Mouse (Mus musculus) fat pad, adult 2 months (tissue): ENCODE measurements around the gene Cnot8.

Source experiments
- DNase-seq: peaks from one replicate; pipeline ENCODE4 v3.0.0-alpha.2; 2011; ENCODE audit warnings: low read depth, low spot score; ENCODE audit errors: extremely low read depth

Gene Cnot8

DNA sequence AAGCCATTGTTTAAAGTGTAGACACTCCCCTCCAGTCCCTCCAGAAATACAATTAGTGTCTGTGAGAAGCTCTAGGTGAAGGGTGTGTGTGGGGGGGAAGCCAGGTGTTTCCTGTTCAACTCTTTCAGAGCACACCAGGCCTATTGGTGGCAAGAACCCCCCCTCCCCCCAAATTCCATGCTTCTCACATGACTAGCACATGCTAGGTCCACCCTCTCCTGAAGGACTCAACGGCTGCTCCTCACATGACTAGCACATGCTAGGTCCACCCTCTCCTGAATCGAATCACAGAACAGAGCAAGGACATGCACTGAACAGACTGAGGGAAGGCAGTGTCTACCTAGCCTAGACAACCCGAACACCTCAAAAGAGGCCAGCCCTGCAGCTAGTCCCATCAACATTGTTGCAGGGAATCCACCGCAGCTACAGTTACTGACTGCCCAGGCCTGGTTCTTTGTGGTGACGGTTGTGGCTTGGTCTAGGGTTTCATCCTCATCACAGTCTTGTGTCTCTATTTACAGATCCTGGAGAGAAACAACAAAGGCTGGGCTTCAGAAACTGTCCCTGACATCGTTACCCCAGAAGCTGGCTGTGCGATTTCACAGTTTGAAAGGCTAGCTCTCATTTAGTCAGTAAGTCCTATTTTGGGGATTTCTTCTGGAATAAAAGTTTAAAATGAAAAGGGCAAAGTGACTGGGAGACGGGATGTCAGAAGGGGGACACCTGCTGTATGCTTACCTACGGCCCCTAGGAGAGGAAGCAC, 1.2 kb upstream of the Cnot8 start:
- no peak for DNase-seq

DNA sequence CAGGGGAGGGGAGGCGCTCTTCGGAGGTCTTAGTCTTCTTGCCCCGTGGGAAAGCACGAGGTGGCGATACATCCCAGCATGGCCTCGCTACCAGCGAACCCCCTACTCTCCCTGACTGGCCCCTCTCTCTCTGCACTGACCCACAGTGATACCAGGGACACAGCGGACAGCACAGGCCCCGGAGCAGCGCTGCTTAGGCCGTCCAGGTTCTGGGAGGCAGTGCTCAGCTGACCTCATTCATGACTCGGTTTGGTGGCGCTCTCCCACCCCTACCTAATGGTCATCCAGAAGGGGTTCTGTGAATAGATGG, 654 bp upstream of the Cnot8 start:
- no peak for DNase-seq

DNA sequence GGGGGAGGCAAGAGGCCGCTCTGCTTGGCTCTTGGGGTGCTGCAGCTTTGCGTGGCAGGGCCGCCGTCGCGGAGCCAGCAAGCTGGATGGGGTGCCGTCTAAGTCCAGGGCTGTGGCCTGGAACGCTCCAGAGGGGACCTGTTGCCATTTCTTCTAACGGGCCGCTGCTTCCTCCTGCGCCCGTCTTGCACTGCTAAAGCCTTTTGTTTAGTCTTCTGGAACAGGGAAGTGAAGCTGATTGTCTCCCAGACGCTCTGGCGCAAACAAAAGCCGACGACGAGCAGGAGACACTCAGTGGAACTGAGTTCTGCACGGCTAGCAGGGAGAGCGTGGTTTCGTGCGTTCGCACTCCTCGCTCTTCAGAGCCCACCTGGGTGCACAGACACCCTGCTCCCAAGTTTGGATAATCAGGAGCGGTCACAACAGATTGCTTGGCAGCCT, 418 bp downstream of the Cnot8 start:
- DNase-seq = no peak

DNA sequence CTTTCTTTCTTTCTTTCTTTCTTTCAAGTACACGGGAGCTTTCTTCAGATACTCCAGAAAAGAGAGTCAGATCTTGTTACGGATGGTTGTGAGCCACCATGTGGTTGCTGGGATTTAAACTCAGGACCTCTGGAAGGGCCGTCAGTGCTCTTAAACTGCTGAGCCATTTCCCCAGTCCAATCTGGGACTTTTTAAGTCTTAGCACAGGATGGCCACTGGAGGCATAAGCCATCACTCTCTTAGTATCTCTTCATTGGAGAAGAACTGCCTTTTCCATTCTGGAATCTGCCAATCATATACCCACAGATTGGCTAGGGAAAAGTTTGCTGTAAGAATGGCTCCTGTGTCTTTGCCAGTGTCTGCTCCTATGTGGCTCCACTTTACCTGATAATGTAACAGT, 3.1 kb downstream of the Cnot8 start:
- DNase-seq = no peak

DNA sequence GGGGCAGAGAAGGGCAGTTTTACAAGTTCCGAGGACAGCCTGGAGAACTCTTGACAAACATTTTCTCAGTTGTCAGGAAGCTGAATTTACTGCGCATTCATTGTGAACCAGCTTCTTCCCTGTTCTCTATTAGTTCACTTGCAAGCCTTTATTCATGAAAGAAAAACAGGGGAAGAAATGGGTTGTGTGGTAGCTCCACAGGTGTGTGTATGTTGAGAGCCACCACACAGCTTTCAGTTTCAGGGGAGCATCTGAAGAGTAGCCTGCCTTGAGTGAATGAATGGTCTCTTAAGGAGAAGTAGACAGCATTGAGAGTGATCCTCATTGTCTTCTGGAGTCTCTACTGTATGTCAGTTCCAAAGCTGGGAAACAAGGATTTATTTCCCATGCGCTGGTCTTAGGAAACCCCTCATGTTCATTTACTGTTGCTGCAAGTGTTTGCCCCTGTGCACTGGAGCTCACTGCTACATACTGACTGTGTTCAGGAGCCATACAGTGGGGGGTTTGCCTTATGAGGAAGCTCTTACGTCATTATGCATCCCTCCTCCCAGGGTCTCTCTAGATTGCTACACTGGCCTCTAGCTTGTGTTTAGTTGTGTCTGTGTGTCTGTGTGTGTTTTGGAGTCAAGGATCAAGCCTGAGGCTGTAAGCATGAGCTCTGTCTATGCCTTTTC, 3.8 kb downstream of the Cnot8 start:
- DNase-seq = no peak

DNA sequence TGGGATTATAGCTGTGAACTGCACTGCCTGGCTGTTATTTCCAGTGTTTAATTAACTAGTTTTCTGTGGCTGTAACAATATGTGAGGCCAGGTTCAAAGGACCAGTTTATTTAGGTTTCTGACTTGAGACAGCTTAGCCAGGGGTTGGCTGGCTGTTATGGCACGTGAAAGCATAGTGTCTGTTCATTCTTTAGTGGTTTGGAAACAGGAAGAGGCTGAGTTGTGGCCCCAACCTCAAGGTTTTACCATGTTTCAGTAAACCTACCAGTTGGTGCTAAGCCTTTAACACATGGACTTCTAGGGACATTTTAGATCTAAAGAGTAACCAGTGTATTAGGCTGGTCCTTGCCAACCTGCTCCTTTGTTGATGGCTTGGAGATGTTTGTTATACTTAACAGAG, 12.6 kb downstream of the Cnot8 start:
- no peak for DNase-seq

DNA sequence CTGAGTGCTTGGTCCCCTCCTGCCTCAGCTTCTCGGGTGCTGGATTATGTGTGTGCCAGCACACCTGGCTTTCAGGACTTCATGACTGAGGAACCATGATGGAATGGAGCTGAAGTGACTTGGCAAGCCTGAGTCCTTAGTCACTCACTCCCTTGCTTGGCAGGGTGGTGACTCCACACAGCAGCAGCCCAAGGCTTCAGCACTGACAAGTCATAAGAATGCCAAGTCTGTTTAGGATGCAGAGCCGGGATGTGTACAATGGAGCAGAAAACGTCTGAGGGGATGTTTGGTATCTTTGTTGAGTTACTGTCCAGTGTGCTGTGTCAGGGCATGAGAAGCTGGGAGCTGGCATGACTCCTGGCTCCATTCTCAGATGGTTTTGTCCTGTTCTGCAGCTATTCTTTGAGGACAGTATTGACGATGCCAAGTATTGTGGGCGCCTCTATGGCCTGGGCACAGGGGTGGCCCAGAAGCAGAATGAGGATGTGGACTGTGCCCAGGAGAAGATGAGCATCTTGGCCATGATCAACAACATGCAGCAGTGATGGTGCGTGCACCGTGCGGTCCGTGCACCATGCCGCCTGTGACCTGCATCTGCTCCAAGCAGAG, 13.2 kb downstream of the Cnot8 start:
- no peak for DNase-seq

DNA sequence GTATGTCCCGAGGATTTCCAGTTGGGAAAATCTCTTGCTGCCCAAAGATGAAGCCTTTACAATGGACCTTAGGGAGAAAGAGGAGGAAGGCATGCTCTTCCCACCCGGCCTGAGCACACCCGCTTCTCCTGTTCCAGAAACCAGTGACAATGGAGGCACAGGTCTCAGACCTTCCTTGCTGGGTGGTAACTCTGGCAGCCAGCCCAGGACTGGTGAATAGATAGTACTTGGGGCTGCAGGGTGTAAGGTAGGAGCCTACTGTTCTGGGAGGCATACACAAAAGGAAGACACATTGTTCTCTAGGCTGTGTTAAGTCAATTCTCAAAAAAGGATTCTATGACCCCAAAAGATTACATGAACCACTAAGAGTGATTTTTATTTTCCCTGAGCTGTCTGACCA, 16.7 kb downstream of the Cnot8 start:
- DNase-seq = no peak

DNA sequence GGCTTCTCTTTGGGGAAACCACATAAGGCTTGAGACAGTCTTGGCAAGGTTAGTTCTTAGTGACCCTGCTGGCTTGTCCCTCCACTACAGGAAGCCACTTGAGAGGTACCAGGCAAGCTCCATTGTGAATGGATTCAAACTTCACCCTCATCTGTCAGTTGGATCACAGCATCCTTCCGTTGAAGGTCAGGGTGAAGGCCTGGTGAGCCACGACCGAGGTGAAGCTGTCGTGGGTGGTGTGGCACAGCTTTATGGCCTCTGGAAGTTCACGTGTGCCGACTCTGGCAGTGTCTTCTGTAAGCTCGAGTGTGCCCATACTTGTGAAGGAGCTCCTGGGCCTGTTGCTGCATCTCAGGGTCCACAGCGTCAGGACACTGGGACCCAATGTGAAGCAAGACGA, 17.4 kb downstream of the Cnot8 start:
- DNase-seq = no peak

DNA sequence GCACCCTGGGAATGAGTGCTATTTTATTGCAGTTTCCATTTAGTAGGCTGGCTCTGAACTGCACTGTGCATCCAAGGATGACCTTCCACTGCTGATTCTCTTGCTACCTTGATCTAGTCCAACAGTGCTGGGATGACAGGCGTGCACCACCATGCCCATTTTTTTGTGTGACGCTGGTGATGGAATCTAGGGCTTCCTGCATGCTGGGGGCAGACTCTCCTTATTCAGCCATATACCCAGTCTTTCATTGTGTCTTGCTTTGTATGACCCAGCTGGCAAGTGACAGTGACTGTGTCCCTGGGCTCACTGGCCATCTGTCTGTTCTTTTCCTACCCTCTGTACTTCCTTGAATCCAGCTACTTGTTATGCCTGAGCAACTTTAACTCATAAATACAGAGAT, 19.8 kb downstream of the Cnot8 start:
- no peak for DNase-seq

DNA sequence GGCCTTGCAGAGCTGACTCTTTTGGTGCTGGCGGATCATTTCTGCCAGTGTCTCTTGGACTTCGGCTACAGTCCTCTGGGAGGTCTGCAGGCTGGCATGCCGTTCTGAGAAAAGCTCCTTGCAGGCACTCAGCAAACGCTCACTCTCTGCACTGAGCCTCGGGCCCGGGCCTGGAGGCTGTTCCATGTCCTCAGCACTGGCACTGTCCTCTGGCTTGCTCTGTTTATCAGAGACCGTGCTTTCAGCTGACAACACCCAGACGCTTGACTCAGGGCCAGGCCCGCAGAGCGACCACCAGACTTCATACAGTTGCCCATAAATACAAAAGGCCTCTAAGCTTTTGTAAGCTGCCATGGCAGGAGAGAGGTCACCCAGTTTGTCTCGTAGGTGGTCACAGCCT, 21.1 kb downstream of the Cnot8 start:
- DNase-seq = no peak

DNA sequence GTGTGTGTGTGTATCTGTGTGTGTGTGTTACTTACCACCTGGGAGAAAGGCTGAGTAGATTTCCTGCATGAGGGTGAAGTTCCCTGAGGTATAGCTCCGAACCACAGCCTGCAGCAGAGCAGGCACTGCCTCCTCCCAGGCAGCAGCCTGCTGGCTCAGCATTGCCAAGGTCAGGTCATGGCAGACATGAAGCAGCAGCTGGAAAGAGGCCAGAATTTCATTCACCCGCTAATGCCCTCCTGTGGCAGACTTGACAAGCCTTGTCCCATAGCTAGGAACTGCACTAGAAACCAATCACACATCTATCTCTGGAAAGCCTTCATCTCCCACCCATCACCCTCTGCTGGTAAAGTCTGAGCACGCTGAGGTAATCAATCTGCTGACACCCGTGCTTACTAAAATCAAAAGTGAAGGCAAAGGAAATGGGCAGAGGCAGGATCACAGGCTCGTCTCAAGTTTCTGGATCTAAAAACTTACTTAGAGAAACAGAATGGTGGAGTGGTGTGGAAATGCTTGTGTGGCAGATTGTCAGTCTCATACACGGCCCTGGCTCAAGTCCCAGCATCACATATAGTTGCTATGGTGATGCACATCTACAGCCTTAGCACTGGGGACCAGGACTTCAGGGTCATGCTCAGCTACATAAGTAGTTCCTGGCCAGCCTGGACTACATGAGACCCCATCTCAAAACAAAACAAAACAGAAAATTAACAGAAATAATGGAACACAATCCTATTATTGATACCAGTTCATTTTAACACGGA, 22.6 kb downstream of the Cnot8 start:
- no peak for DNase-seq

DNA sequence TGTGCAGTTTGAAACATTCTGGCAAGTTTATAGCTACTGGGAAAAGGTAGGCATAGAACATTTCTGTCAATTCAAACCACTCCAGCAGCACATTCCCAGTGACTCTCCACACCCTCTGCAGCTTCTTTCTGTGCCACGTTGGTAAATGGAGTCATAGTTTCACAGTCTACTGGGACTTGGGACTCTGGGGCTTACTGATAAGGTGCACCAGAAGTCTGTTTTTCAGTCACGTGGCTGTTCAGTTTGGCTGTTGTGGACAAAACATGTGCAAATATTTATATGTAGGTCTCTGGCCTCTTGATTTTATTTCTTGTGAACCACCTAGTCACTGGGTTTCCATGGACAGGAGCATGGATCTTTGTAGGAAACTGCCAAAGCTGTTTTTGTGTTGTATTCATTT, 23.6 kb downstream of the Cnot8 start:
- no peak for DNase-seq

DNA sequence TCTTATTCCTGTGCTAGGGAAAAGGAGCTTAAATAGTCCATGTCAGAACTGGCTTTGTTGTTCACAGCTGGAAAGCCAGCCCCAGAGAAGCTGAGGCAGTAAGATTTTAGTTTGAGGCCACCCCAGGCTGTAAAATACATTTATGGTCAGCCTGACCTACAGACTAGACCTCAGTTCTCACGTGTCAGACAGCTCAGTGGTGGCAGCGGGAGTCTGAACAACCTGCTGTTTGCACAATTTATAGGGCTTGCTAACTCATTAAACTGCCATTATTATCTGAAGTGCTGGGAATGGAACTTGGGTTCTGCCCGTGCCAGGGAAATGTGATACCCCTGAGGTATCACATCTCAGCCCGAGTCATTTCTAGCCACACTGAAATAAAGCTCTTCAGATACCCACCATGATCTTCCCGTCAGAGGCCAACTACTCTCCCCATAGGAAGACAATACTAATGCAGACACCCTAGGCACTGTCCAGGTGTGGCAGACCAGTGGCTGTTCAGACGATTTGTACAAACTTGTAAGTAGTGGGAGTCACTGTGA, 25.4 kb downstream of the Cnot8 start:
- no peak for DNase-seq

DNA sequence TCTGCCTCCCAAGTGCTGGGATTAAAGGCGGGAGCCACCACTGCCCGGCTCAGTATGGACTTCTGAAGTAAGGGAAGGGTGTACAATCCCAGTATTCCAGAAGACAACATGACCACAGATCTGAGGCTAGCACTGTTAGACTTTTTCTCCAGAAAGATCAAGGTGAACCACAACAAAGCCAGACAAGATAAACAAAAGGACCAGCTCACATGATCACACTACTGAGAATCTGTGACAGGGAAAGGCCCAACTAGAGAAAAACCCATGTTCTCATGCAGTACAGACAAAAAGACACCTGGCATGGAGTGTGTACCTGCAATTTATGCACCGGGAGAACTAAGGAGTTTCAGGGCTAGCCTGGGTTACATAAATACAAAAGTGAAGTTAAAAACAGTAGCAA, 28.1 kb downstream of the Cnot8 start:
- DNase-seq = no peak

DNA sequence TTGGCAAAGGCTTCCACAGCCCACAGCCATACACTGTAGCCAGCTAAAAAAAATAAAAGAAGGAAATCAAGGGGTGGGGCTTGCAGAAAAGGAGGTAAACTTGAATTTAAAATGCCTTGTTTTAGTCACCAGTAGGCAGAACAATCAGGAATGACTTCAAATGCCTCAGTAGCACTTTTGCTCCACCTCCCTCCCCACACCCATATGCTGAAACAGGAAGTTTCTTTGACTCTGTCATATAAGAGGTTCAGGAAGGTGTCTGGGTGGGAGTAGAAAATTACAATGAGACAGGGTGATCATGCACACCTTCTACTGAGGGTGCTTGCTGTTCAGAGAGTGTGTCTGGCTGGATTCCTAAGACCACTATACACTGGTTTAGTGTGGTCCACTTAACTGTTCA, 30.9 kb downstream of the Cnot8 start:
- no peak for DNase-seq

DNA sequence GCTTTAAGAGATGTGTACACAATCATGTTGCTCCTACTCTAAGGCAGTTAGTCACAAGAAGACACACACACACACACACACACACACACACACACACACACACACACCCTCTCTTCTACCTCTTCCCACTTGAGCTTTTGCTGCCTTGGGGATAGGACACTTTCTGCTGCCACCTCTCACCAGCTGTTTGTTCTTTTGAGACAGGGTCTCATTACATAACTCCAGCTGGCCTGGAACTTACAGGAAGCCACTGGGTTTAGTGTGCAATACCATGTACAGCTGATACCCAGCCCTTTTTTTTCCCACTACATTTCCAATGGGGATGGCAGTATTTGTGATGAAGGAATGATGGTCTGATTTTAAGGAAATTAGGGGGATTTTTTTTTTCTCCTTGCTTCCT, 31.3 kb downstream of the Cnot8 start:
- no peak for DNase-seq

DNA sequence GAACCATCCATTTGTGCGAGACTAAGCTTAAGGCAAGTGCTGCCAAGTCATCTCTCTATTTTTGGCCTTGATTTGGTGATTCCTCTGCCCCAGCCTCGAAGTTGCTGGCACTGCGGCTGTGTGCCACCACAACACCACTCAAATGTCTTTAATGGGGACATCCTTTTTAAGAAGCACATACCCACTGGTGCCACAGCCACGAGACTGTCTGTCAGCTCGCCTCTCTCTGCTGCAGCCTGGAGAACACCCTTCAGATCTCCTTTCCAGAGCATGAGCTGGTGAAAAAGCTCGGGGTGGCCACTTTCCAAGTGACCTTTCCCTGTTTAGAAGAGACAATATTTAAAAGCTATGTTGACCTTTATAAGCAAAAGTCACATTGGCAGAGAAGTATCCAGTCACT, 32.7 kb downstream of the Cnot8 start:
- DNase-seq = no peak

DNA sequence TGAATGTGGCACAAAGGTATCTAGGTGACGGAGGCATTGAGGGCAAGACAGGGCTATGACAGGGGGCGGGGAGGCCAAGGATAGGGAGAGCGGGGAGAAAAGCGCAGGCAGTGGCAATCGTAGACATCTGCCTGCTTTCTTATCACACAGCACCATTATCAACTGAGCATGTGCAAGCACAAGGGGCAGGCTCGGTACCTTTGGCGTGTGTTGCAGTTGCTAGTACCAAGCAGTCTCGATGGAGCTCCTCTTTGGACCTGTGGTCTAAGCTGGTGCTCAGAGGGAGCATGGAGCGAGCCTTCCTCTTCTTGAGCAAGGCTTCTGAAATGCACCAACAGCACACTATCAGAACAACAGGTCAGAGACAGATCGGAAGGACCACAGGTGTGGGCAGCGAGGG, 34.9 kb downstream of the Cnot8 start:
- no peak for DNase-seq

DNA sequence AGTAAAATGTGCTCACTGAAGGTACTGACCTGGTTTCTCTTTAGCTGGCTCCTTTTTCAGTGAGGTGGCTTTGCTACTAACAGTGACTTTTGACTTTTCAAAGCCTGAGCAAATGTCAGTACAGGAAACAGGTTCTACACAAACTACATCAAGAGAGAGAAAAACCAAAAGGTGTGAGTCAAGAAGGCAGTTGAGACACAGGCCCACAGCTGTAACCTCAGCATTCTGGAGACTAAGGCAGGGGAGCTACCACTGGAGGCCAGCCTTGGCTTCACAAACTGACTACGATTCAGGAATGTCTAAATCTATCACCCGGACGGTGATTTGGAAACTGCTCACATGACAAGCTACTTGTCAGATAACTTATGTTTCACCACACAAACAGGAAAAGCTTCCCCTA, 35.5 kb downstream of the Cnot8 start:
- DNase-seq = no peak

DNA sequence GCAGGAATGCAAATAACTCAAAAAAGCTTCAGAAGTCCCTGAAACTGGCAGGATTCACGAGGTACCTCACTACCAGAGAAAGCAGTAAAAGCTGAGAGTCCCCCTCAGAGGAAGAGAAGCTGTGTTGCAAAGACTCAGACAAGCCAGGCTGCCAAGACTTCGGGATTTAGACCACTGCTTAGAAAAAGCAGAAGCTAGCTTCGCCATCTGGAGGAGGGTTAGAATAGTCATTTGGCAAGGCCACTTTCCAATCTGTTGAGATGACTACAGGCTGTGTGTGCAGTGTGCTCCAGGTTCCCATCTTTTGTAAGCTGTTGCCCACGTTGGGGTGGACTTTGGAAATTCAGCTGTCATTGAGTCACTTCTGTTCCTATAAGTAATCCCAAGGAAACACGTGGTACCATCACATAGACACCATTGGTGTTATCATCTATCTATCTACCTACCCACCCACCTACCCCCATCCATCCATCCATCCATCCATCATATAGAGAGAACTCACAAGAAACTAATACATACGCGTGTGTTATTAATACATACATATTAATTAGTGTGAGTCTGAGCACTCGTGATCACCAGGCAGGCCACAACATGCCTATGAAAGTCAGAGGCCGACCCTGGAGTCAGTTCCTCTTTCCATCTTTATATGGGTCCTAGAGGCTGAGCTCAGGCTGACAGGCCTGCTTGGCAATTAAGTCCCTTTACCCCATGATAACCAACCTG, 39.9 kb downstream of the Cnot8 start:
- DNase-seq = no peak
